Mouse (Mus musculus) heart, embryonic 15.5 days (tissue): ENCODE measurements around the gene Zfp831. TPM values are rescaled to one million over a fixed set of nuclear protein-coding genes. Genes with fewer than 3 reads are reported as not detected.

ENCODE experiments used
- ATAC-seq: fragments of 200-750 bp; cut with Nextera tagmentation; replicated peaks from 2 replicates; pipeline ENCODE4 v1.8.0; 2017; ENCODE audit warnings: low read depth, moderate TSS enrichment; ENCODE audit not compliant: insufficient number of reproducible peaks, insufficient read depth, low FRiP score
- H3K27ac ChIP-seq: fragments of 300-500 bp; sonication (generic); 2 replicates; pipeline ENCODE4 v1.5.1; 2015; ENCODE audit warnings: mild to moderate bottlenecking, inconsistent platforms
- H3K27me3 ChIP-seq: fragments of 300-500 bp; sonication (generic); 2 replicates; pipeline ENCODE4 v1.6.1; 2015; ENCODE audit warnings: inconsistent platforms
- H3K36me3 ChIP-seq: fragments of 300-500 bp; sonication (generic); 2 replicates; pipeline ENCODE4 v1.6.1; 2015; ENCODE audit warnings: mild to moderate bottlenecking, inconsistent platforms
- H3K4me1 ChIP-seq: fragments of 300-500 bp; sonication (generic); replicated peaks from 2 replicates; pipeline ENCODE4 v1.6.1; 2015; ENCODE audit warnings: inconsistent platforms
- H3K4me2 ChIP-seq: fragments of 300-500 bp; sonication (generic); 2 replicates; pipeline ENCODE4 v1.6.1; 2015; ENCODE audit warnings: inconsistent platforms, mild to moderate bottlenecking, moderate library complexity
- H3K4me3 ChIP-seq: fragments of 300-500 bp; sonication (generic); 2 replicates; pipeline ENCODE4 v1.5.1; 2015; ENCODE audit warnings: mild to moderate bottlenecking, inconsistent platforms
- H3K9ac ChIP-seq: fragments of 300-500 bp; sonication (generic); 2 replicates; pipeline ENCODE4 v1.6.1; 2015; ENCODE audit warnings: mild to moderate bottlenecking, inconsistent platforms
- H3K9me3 ChIP-seq: fragments of 300-500 bp; sonication (generic); replicated peaks from 2 replicates; pipeline ENCODE4 v1.6.1; 2016; ENCODE audit warnings: inconsistent platforms
- WGBS: fragments of 180-500 bp; shearing (Covaris S2); methylation state at CpG from one replicate; pipeline ENCODE4 v1.1.7; 2015; ENCODE audit warnings: mixed read lengths; 5-methylcytosine and 5-hydroxymethylcytosine counted together
- polyA plus RNA-seq: library from polyadenylated mRNA; unstranded; fragments of >200 nt; fragmentation: Nextera tagmentation; extraction: Ambion mirVana; gene quantifications from 2 replicates; pipeline ENCODE4 v1.2.1, GENCODE M21; 2015

Zfp831 gene
- polyA plus RNA-seq, 1 experiment from 2014 or later, result 0.01 TPM

GRCm38 (mm10) chr2:174735270-174735669, 91.9 kb downstream of the Zfp831 start:
- no peak for ATAC-seq
- Histone ChIP-seq H3K27ac (no peak overlapping the region), H3K27me3 (no peaks in the 10 kb centered on the region), H3K4me2 (no peak overlapping the region), H3K4me1 (peaks cover 4% of the 10 kb centered on the region; the same call in 1 of the 2 replicates), H3K36me3 (no peaks in the 10 kb centered on the region), H3K9ac (no peak overlapping the region), H3K4me3 (no peak overlapping the region), H3K9me3 (no peaks in the 10 kb centered on the region)
- 92% methylated on average over 1 of the region's 1 CpGs for WGBS

GRCm38 (mm10) chr2:174747182-174747581, 103.8 kb downstream of the Zfp831 start:
- no peak overlapping the region for H3K4me3 ChIP-seq
- ATAC-seq, result no peak
- no peaks in the 10 kb centered on the region for H3K9me3 ChIP-seq
- H3K9ac ChIP-seq, result no peak overlapping the region
- no peak overlapping the region for H3K27ac ChIP-seq
- H3K4me1 ChIP-seq, result no peaks in the 10 kb centered on the region
- H3K27me3 ChIP-seq, result no peaks in the 10 kb centered on the region
- H3K4me2 ChIP-seq, result no peak overlapping the region
- 79% methylated on average over 1 of the region's 1 CpGs for WGBS
- no peaks in the 10 kb centered on the region for H3K36me3 ChIP-seq

GRCm38 (mm10) chr2:174748381-174748780, 105.0 kb downstream of the Zfp831 start:
- H3K9me3 ChIP-seq, result no peaks in the 10 kb centered on the region
- H3K27ac ChIP-seq, result no peak overlapping the region
- no peaks in the 10 kb centered on the region for H3K27me3 ChIP-seq
- no peak overlapping the region for H3K9ac ChIP-seq
- WGBS, result 62% methylated on average over 8 of the region's 8 CpGs
- peak overlapping the region; percentile 14; the same call in 1 of the 2 replicates for H3K4me2 ChIP-seq
- H3K36me3 ChIP-seq, result no peaks in the 10 kb centered on the region
- no peak overlapping the region for H3K4me3 ChIP-seq
- H3K4me1 ChIP-seq, result no peaks in the 10 kb centered on the region
- 0 out of 2 replicates have a peak, but pooled peaks have one; percentile 9 for ATAC-seq

GRCm38 (mm10) chr2:174753197-174753596, 109.9 kb downstream of the Zfp831 start:
- 80% methylated on average over 1 of the region's 1 CpGs for WGBS
- Histone ChIP-seq H3K36me3 (no peaks in the 10 kb centered on the region), H3K4me3 (no peak overlapping the region), H3K27me3 (no peaks in the 10 kb centered on the region), H3K9ac (no peak overlapping the region), H3K4me2 (no peak overlapping the region), H3K27ac (no peak overlapping the region), H3K4me1 (no peaks in the 10 kb centered on the region), H3K9me3 (no peaks in the 10 kb centered on the region)
- ATAC-seq, result no peak

DNA sequence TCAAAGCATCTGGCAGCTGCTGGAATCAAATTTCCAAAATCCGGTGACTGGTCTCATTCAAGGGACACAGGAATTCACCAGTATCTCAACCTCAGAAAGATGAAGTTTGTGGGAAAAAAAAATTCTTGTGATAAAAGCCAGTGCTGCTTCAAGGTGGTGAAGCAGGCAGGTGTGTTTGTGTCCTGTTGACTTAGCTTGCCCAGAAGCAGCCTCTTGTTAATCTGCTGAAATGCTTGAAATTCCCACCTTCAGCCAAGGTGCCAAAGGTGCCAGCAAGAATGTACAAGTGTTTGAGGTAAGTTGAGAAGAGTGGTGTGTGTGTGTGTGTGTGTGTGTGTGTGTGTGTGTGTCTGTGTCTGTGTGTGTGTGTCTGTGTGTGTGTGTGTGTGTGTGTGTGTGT, 110.9 kb downstream of the Zfp831 start:
- H3K27ac ChIP-seq, result no peak overlapping the region
- no peak overlapping the region for H3K4me2 ChIP-seq
- H3K4me1 ChIP-seq, result no peaks in the 10 kb centered on the region
- no peaks in the 10 kb centered on the region for H3K9me3 ChIP-seq
- ATAC-seq, result no peak
- WGBS, result 68% methylated on average over 1 of the region's 1 CpGs
- no peaks in the 10 kb centered on the region for H3K36me3 ChIP-seq
- H3K9ac ChIP-seq, result no peak overlapping the region
- H3K4me3 ChIP-seq, result no peak overlapping the region
- 0 out of 2 replicates have a peak, but pooled peaks cover under 1% of the 10 kb centered on the region for H3K27me3 ChIP-seq

DNA sequence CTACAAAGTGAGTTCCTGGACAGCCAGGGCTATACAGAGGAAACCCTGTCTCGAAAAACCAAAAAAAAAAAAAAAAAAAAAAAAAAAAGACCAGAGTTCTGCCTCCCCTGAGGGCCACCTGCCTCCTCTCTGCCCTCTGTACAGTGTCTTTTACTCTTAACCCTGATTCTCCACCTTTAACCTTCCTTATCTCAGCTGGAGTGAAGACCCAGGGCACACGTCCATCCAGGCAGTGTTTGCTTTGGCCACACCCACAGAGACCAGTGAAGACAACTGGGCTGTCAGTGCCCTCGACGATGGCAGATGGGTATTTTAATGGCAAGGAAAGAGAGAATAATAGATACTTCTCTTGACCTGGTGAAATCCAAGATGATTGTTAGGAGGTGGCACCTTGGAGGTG, 115.9 kb downstream of the Zfp831 start:
- 64% methylated on average over 4 of the region's 4 CpGs for WGBS
- no peak for ATAC-seq
- no peaks in the 10 kb centered on the region for H3K9me3 ChIP-seq
- H3K4me3 ChIP-seq, result no peak overlapping the region
- H3K4me2 ChIP-seq, result no peak overlapping the region
- H3K9ac ChIP-seq, result no peak overlapping the region
- no peak overlapping the region for H3K27ac ChIP-seq
- peaks cover 32% of the 10 kb centered on the region for H3K27me3 ChIP-seq
- no peaks in the 10 kb centered on the region for H3K36me3 ChIP-seq
- peaks cover 7% of the 10 kb centered on the region for H3K4me1 ChIP-seq

Other genes with a start within 250 kb of the Zfp831 start
- 66.1 and 82.9 TPM in 2 replicates for gene Nelfcd, start 227.7 kb upstream of the Zfp831 start, polyA plus RNA-seq
- gene Ctsz, start 204.5 kb upstream of the Zfp831 start, polyA plus RNA-seq, result 99.5 and 146 TPM in 2 replicates
- gene Tubb1, start 192.8 kb upstream of the Zfp831 start, polyA plus RNA-seq, result 3.8 and 3.9 TPM in 2 replicates
- 872 and 1,283 TPM in 2 replicates for gene Atp5e, start 179.4 kb upstream of the Zfp831 start, polyA plus RNA-seq
- 131 and 135 TPM in 2 replicates for gene Prelid3b, start 170.5 kb upstream of the Zfp831 start, polyA plus RNA-seq
- gene Edn3, start 117.1 kb downstream of the Zfp831 start, polyA plus RNA-seq, result 1.0 and 3.1 TPM in 2 replicates